Mouse (Mus musculus): ENCODE results near the gene Mcfd2.

The Mcfd2 gene

GRCm38 (mm10) chr17:87287197-87287777, 21.6 kb upstream of the Mcfd2 start:
- DNase-seq, result peak; percentile 55

GRCm38 (mm10) chr17:87286481-87287143, 20.9 kb upstream of the Mcfd2 start:
- peak; percentile 29 for DNase-seq

- DNase-seq, result no peak
These were observed 20.2 kb upstream of the Mcfd2 start for GRCm38 (mm10) chr17:87285731-87286465.

GRCm38 (mm10) chr17:87284482-87285040, 18.8 kb upstream of the Mcfd2 start:
- peak; percentile 19 for DNase-seq

- DNase-seq, result peak; percentile 64
These were observed 18.2 kb upstream of the Mcfd2 start for GRCm38 (mm10) chr17:87283755-87284481.

- peak; percentile 80 for DNase-seq
These were observed 17.5 kb upstream of the Mcfd2 start for GRCm38 (mm10) chr17:87283055-87283754.

- DNase-seq, result peak; percentile 100
These were observed 16.9 kb upstream of the Mcfd2 start, which contains the start of gene Ttc7 for GRCm38 (mm10) chr17:87282706-87283053. Ttc7 (plus strand) TSS chr17:87282886.

GRCm38 (mm10) chr17:87282007-87282705, 16.4 kb upstream of the Mcfd2 start:
- DNase-seq, result peak; percentile 92

- DNase-seq, result no peak
These were observed 9.9 kb upstream of the Mcfd2 start for GRCm38 (mm10) chr17:87275363-87276341.

GRCm38 (mm10) chr17:87269454-87269853, 3.7 kb upstream of the Mcfd2 start:
- no peak for DNase-seq

GRCm38 (mm10) chr17:87264927-87265791, 576 bp downstream of the Mcfd2 start:
- no peak for DNase-seq

GRCm38 (mm10) chr17:87264054-87264830, 1.5 kb downstream of the Mcfd2 start:
- DNase-seq, result no peak

GRCm38 (mm10) chr17:87263401-87263800, 2.3 kb downstream of the Mcfd2 start:
- no peak for DNase-seq

GRCm38 (mm10) chr17:87255672-87256071, 10.1 kb downstream of the Mcfd2 start:
- no peak for DNase-seq

GRCm38 (mm10) chr17:87254384-87254783, 11.4 kb downstream of the Mcfd2 start:
- DNase-seq, result peak; percentile 35

GRCm38 (mm10) chr17:87246103-87246502, 19.6 kb downstream of the Mcfd2 start:
- DNase-seq, result no peak

GRCm38 (mm10) chr17:87237826-87238225, 27.9 kb downstream of the Mcfd2 start:
- DNase-seq, result no peak

Data from thymus, postnatal 14 days (tissue).